22 mouse cellular contexts compared by ENCODE assay signal in genomic region chr14:25422946-25423345, GRCm38 (mm10). TPM values are rescaled to one million over a fixed set of nuclear protein-coding genes. Genes with fewer than 3 reads are reported as not detected.
A peak's percentile ranks its signal among the peaks of the same experiment; 100 is the strongest.
DNase-seq lines count a peak whose midpoint lies in the region; ATAC-seq and TF ChIP-seq lines count a peak whose summit lies in the region.
"Had no signal": no experiment of that assay in that cellular context is flagged by ENCODE, and none has a peak within 500 bp of the region (broad histone marks: within the 10 kb centered on the region; RNA-seq: fewer than 3 reads in every experiment).

No protein-coding gene starts in this region.

- H3K9ac ChIP-seq in lung, embryonic 14.5 days: no peak overlapping the region
- H3K9ac ChIP-seq: embryonic facial prominence, embryonic 12.5 days; embryonic facial prominence, embryonic 15.5 days; hindbrain, embryonic 13.5 days; intestine, embryonic 15.5 days had no signal

- H3K9me3 ChIP-seq in heart, embryonic 10.5 days: no peaks in the 10 kb centered on the region
- H3K9me3 ChIP-seq in lung, embryonic 14.5 days (ENCODE audit: low read depth, low read length): no peaks in the 10 kb centered on the region
- H3K9me3 ChIP-seq: embryonic facial prominence, embryonic 12.5 days; embryonic facial prominence, embryonic 15.5 days; hindbrain, embryonic 10.5 days; hindbrain, embryonic 13.5 days; intestine, embryonic 15.5 days had no signal

- H3K4me3 ChIP-seq in heart, embryonic 10.5 days: no peak overlapping the region
- H3K4me3 ChIP-seq in lung, embryonic 14.5 days (ENCODE audit: low read depth, low read length): no peak overlapping the region
- H3K4me3 ChIP-seq: embryonic facial prominence, embryonic 12.5 days; embryonic facial prominence, embryonic 15.5 days; heart, adult 2 months; hindbrain, embryonic 10.5 days; hindbrain, embryonic 13.5 days; intestine, embryonic 15.5 days had no signal

- H3K36me3 ChIP-seq in heart, embryonic 10.5 days: no peaks in the 10 kb centered on the region
- no peaks in the 10 kb centered on the region for H3K36me3 ChIP-seq in lung, embryonic 14.5 days (ENCODE audit: insufficient read depth)
- H3K36me3 ChIP-seq: embryonic facial prominence, embryonic 12.5 days; embryonic facial prominence, embryonic 15.5 days; hindbrain, embryonic 10.5 days; hindbrain, embryonic 13.5 days; intestine, embryonic 15.5 days had no signal

- ATAC-seq in lung, embryonic 14.5 days (ENCODE audit: insufficient read depth): no peak
- ATAC-seq: activated CD4-positive, CD25-positive, alpha-beta regulatory T cell, adult 4 months; hindbrain, embryonic 16.5 days; intestine, embryonic 15.5 days had no signal

- DNase-seq in adrenal gland, postnatal 14 days: peak; percentile 1
- no peak for DNase-seq in adrenal gland, adult 18-20 months (ENCODE audit: low spot score in 2 of 2)
- no peak for DNase-seq in heart, embryonic 10.5 days (ENCODE audit: low spot score)
- no peak for DNase-seq in heart, postnatal 25 days (ENCODE audit: low spot score)
- peak; percentile 7 for DNase-seq in lung, embryonic 14.5 days
- DNase-seq in lung, postnatal 25 days (ENCODE audit: low spot score): no peak
- DNase-seq: adrenal gland, postnatal 10 days; cerebellum, adult 18-20 months; cerebellum, adult 9-10 months; cerebellum, postnatal 25 days; gastrocnemius, postnatal 10 days; gastrocnemius, postnatal 36 days; heart, adult 2 months; heart, postnatal 36 days had no signal

- H3K27ac ChIP-seq in heart, embryonic 10.5 days: peak overlapping the region; percentile 17; the same call in 1 of the 2 replicates
- no peak overlapping the region for H3K27ac ChIP-seq in lung, embryonic 14.5 days (ENCODE audit: low read depth)
- H3K27ac ChIP-seq: embryonic facial prominence, embryonic 12.5 days; embryonic facial prominence, embryonic 15.5 days; heart, adult 2 months; intestine, embryonic 15.5 days had no signal

- no peak for TF ChIP-seq CTCF in lung, embryonic 14.5 days (IDR thresholded peaks at IDR 0.05; ENCODE audit: low read depth)

- intact Hi-C loops in heart, postnatal 25 days (cut with DNase I): no loop called here

- H3K27me3 ChIP-seq in heart, embryonic 10.5 days (ENCODE audit: insufficient read depth, poor library complexity, severe bottlenecking): peaks cover 4% of the 10 kb centered on the region; the same call in 1 of the 2 replicates
- H3K27me3 ChIP-seq in lung, embryonic 14.5 days (ENCODE audit: insufficient read depth, low read length): no peaks in the 10 kb centered on the region
- H3K27me3 ChIP-seq: embryonic facial prominence, embryonic 12.5 days; embryonic facial prominence, embryonic 15.5 days; intestine, embryonic 15.5 days had no signal

- peaks cover 74% of the 10 kb centered on the region for H3K4me1 ChIP-seq in heart, embryonic 10.5 days
- H3K4me1 ChIP-seq in lung, embryonic 14.5 days (ENCODE audit: insufficient read depth): peaks cover 13% of the 10 kb centered on the region; the same call in 1 of the 2 replicates

- WGBS in heart, embryonic 10.5 days: 97% methylated on average over 1 of the region's 1 CpGs
- WGBS in lung, embryonic 14.5 days: 48% methylated on average over 1 of the region's 1 CpGs

- no peak overlapping the region for H3K4me2 ChIP-seq in lung, embryonic 14.5 days
- H3K4me2 ChIP-seq: embryonic facial prominence, embryonic 12.5 days; embryonic facial prominence, embryonic 15.5 days; heart, embryonic 11.5 days; hindbrain, embryonic 13.5 days; intestine, embryonic 15.5 days had no signal

RNA-seq across cellular contexts. Expression of gene Zmiz1, which starts 36.0 kb away (rescaled TPM):
- 96.4 and 96.9 TPM in 2 replicates for total RNA-seq in adrenal gland, postnatal 14 days (2021)
- 100 to 1,000 TPM in 1 of 2 experiments, 10 to 100 TPM in 1; 89.1 to 116 TPM for total RNA-seq in adrenal gland, adult 18-20 months (2021)
- polyA plus RNA-seq in heart, embryonic 10.5 days (2016; fragmentation: Nextera tagmentation; extraction: Ambion mirVana): 38.1 and 45.8 TPM in 2 replicates
- 10 to 100 TPM; 40.2 to 49.9 TPM for total RNA-seq in heart, postnatal 25 days (2021)
- polyA plus RNA-seq in lung, embryonic 14.5 days (2014; fragmentation: Nextera tagmentation; extraction: Ambion mirVana): 33.5 TPM in 2 replicates

Comparison
In these comparisons a context has a peak if more than half of its experiments do, and no peak if none do; other contexts are left out.
1. DNase-seq: peak in adrenal gland, postnatal 14 days (single experiment) and lung, embryonic 14.5 days (single experiment); none in adrenal gland, adult 18-20 months (0 of 2), heart, embryonic 10.5 days (single experiment), heart, postnatal 25 days (single experiment) and lung, postnatal 25 days (single experiment).